27 mouse cellular contexts compared by ENCODE assay signal in the genomic region with DNA sequence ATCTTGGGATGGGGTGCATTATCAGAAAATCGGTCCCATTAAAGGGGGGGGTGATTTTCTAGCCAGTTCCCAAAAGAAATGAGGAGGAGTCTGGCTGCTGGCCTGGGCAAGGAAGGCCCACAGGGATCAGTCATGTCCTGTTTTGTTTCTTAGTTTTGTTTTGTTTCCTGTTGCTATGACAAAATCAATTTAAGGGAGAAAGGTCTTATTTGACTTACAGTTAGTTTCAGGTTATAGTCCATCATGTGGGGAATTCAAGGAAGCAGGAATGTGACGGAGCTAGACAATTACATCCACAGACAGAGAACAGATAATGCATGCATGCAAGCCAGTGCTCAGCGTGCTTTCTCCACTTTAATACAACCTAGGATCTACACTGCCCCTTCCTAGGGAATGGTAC.
DNase-seq lines count a peak whose midpoint lies in the region; ATAC-seq and TF ChIP-seq lines count a peak whose summit lies in the region.
"Had no signal": no experiment of that assay in that cellular context is flagged by ENCODE, and none has a peak within 500 bp of the region (broad histone marks: within the 10 kb centered on the region; RNA-seq: fewer than 3 reads in every experiment).

No protein-coding gene starts in this region.

- TF ChIP-seq CTCF in intestine, postnatal 0 days (IDR thresholded peaks at IDR 0.05; ENCODE audit: low read depth) = no peak
- no peak for TF ChIP-seq CTCF in small intestine, adult 2 months (IDR thresholded peaks at IDR 0.05; ENCODE audit: extremely low read depth, insufficient read length, insufficient replicate concordance, low read depth, low read length)

- no peak for TF ChIP-seq POLR2A in small intestine, adult 2 months (IDR thresholded peaks at IDR 0.05; ENCODE audit: low read depth, low read length)

- H3K4me3 ChIP-seq in intestine, embryonic 16.5 days (ENCODE audit: low read length) = no peak overlapping the region
- no peak overlapping the region for H3K4me3 ChIP-seq in intestine, embryonic 15.5 days (replicated peaks)
- no peak overlapping the region for H3K4me3 ChIP-seq in liver, embryonic 15.5 days (replicated peaks)
- no peak overlapping the region for H3K4me3 ChIP-seq in intestine, postnatal 0 days (ENCODE audit: low read depth, low read length)
- no peak overlapping the region for H3K4me3 ChIP-seq in small intestine, adult 2 months (ENCODE audit: low read depth, low read length)
- no peak overlapping the region for H3K4me3 ChIP-seq in midbrain, embryonic 16.5 days (ENCODE audit: low read depth, low read length)
- H3K4me3 ChIP-seq: embryonic facial prominence, embryonic 12.5 days; embryonic facial prominence, embryonic 15.5 days; gastrocnemius, adult 2 months; hindbrain, embryonic 12.5 days; hindbrain, embryonic 15.5 days had no signal

- H3K9me3 ChIP-seq in intestine, embryonic 16.5 days (ENCODE audit: control insufficient read depth, low read length) = no peaks in the 10 kb centered on the region
- no peaks in the 10 kb centered on the region for H3K9me3 ChIP-seq in intestine, embryonic 15.5 days
- H3K9me3 ChIP-seq in liver, embryonic 15.5 days (replicated peaks) = no peaks in the 10 kb centered on the region
- H3K9me3 ChIP-seq in intestine, postnatal 0 days (ENCODE audit: control insufficient read depth) = no peaks in the 10 kb centered on the region
- H3K9me3 ChIP-seq in midbrain, embryonic 16.5 days (replicated peaks; ENCODE audit: control insufficient read depth, low read length, poor library complexity, severe bottlenecking) = no peaks in the 10 kb centered on the region
- H3K9me3 ChIP-seq: embryonic facial prominence, embryonic 12.5 days; embryonic facial prominence, embryonic 15.5 days; G1E; hindbrain, embryonic 12.5 days; hindbrain, embryonic 15.5 days had no signal

- no peak overlapping the region for H3K9ac ChIP-seq in intestine, embryonic 16.5 days (ENCODE audit: low read depth, low read length)
- no peak overlapping the region for H3K9ac ChIP-seq in intestine, embryonic 15.5 days
- no peak overlapping the region for H3K9ac ChIP-seq in liver, embryonic 15.5 days
- no peak overlapping the region for H3K9ac ChIP-seq in intestine, postnatal 0 days (ENCODE audit: low read depth, low read length)
- H3K9ac ChIP-seq in midbrain, embryonic 16.5 days (ENCODE audit: low read depth, low read length) = no peak overlapping the region
- H3K9ac ChIP-seq: embryonic facial prominence, embryonic 12.5 days; embryonic facial prominence, embryonic 15.5 days; forebrain, postnatal 0 days; hindbrain, embryonic 12.5 days; hindbrain, embryonic 15.5 days had no signal

- DNase-seq in liver = no peak
- DNase-seq in gastrocnemius, adult 8-10 months (ENCODE audit: low spot score in 2 of 2) = no peak
- DNase-seq: adrenal gland, postnatal 10 days; adrenal gland, postnatal 36 days; B cell, adult 2 months; cerebellum, adult 18-20 months; cerebellum, adult 9-10 months; cerebellum, postnatal 14 days; forebrain, postnatal 0 days; gastrocnemius, adult 2 months; gastrocnemius, postnatal 25 days; heart, adult 18-20 months had no signal

- H3K4me1 ChIP-seq in intestine, embryonic 16.5 days (ENCODE audit: control insufficient read depth, insufficient read depth, low read length) = peaks cover 23% of the 10 kb centered on the region
- H3K4me1 ChIP-seq in intestine, embryonic 15.5 days (replicated peaks) = peaks cover 17% of the 10 kb centered on the region
- H3K4me1 ChIP-seq in liver, embryonic 15.5 days (replicated peaks) = peaks cover 17% of the 10 kb centered on the region
- peaks cover 24% of the 10 kb centered on the region for H3K4me1 ChIP-seq in intestine, postnatal 0 days (replicated peaks; ENCODE audit: control insufficient read depth, insufficient read depth, low read length)
- peaks cover 29% of the 10 kb centered on the region; the same call in 1 of the 2 replicates for H3K4me1 ChIP-seq in small intestine, adult 2 months (ENCODE audit: control insufficient read depth, insufficient read depth, insufficient read length, low read length)
- no peaks in the 10 kb centered on the region for H3K4me1 ChIP-seq in midbrain, embryonic 16.5 days (ENCODE audit: control insufficient read depth, insufficient read depth, low read length)
- H3K4me1 ChIP-seq: hindbrain, embryonic 15.5 days had no signal

- no peak overlapping the region for H3K4me2 ChIP-seq in intestine, embryonic 16.5 days (ENCODE audit: low read depth, low read length)
- no peak overlapping the region for H3K4me2 ChIP-seq in intestine, embryonic 15.5 days (replicated peaks)
- no peak overlapping the region for H3K4me2 ChIP-seq in liver, embryonic 15.5 days
- no peak overlapping the region for H3K4me2 ChIP-seq in intestine, postnatal 0 days (replicated peaks; ENCODE audit: low read depth)
- no peak overlapping the region for H3K4me2 ChIP-seq in midbrain, embryonic 16.5 days (ENCODE audit: low read length)
- H3K4me2 ChIP-seq: embryonic facial prominence, embryonic 12.5 days; embryonic facial prominence, embryonic 15.5 days; heart, embryonic 11.5 days; hindbrain, embryonic 12.5 days; hindbrain, embryonic 15.5 days had no signal

- H3K27me3 ChIP-seq in intestine, embryonic 16.5 days (replicated peaks; ENCODE audit: control insufficient read depth, insufficient read depth, low read length) = no peaks in the 10 kb centered on the region
- no peaks in the 10 kb centered on the region for H3K27me3 ChIP-seq in intestine, embryonic 15.5 days (replicated peaks)
- no peaks in the 10 kb centered on the region for H3K27me3 ChIP-seq in liver, embryonic 15.5 days
- H3K27me3 ChIP-seq in intestine, postnatal 0 days (replicated peaks; ENCODE audit: control insufficient read depth, insufficient read depth, low read length) = no peaks in the 10 kb centered on the region
- H3K27me3 ChIP-seq in small intestine, adult 2 months (ENCODE audit: control insufficient read depth, insufficient read depth, low read length) = no peaks in the 10 kb centered on the region
- H3K27me3 ChIP-seq in midbrain, embryonic 16.5 days (ENCODE audit: control insufficient read depth, insufficient read depth, low read depth, low read length) = no peaks in the 10 kb centered on the region
- H3K27me3 ChIP-seq: CH12.LX; embryonic facial prominence, embryonic 12.5 days; embryonic facial prominence, embryonic 15.5 days; hindbrain, embryonic 15.5 days had no signal

- WGBS in intestine, embryonic 16.5 days = 70% methylated on average over 3 of the region's 3 CpGs
- 68% methylated on average over 3 of the region's 3 CpGs for WGBS in intestine, embryonic 15.5 days
- 43% methylated on average over 3 of the region's 3 CpGs for WGBS in liver, embryonic 15.5 days (ENCODE audit: insufficient replicate concordance)
- WGBS in intestine, postnatal 0 days = 45% methylated on average over 3 of the region's 3 CpGs
- WGBS in small intestine, adult 2 months = 22% methylated on average over 3 of the region's 3 CpGs
- WGBS in midbrain, embryonic 16.5 days = 82% methylated on average over 3 of the region's 3 CpGs

- H3K36me3 ChIP-seq in intestine, embryonic 16.5 days (ENCODE audit: control insufficient read depth, insufficient read depth, low read length) = no peaks in the 10 kb centered on the region
- no peaks in the 10 kb centered on the region for H3K36me3 ChIP-seq in intestine, embryonic 15.5 days
- no peaks in the 10 kb centered on the region for H3K36me3 ChIP-seq in liver, embryonic 15.5 days (replicated peaks)
- H3K36me3 ChIP-seq in intestine, postnatal 0 days (ENCODE audit: control insufficient read depth, insufficient read depth) = no peaks in the 10 kb centered on the region
- H3K36me3 ChIP-seq in small intestine, adult 2 months (ENCODE audit: control insufficient read depth, insufficient read depth, low read length) = no peaks in the 10 kb centered on the region
- no peaks in the 10 kb centered on the region for H3K36me3 ChIP-seq in midbrain, embryonic 16.5 days (ENCODE audit: control insufficient read depth, insufficient read depth, low read length)
- H3K36me3 ChIP-seq: embryonic facial prominence, embryonic 12.5 days; embryonic facial prominence, embryonic 15.5 days; G1E; hindbrain, embryonic 12.5 days; hindbrain, embryonic 15.5 days had no signal

- peak; percentile 22; the same call in 1 of the 2 replicates for ATAC-seq in intestine, embryonic 16.5 days
- no peak for ATAC-seq in intestine, embryonic 15.5 days
- no peak for ATAC-seq in liver, embryonic 15.5 days (ENCODE audit: insufficient read depth)
- peak; percentile 54 for ATAC-seq in intestine, postnatal 0 days
- ATAC-seq in midbrain, embryonic 16.5 days = no peak
- ATAC-seq: forebrain, embryonic 14.5 days; forebrain, postnatal 0 days; Patski had no signal

- H3K27ac ChIP-seq in intestine, embryonic 16.5 days (ENCODE audit: low read length) = no peak overlapping the region
- no peak overlapping the region for H3K27ac ChIP-seq in intestine, embryonic 15.5 days
- H3K27ac ChIP-seq in liver, embryonic 15.5 days (replicated peaks) = peak overlapping the region; percentile 58; the same call in 1 of the 2 replicates
- H3K27ac ChIP-seq in intestine, postnatal 0 days (ENCODE audit: low read depth, low read length) = peak overlapping the region; percentile 64; the same call in 1 of the 2 replicates
- H3K27ac ChIP-seq in small intestine, adult 2 months (ENCODE audit: insufficient read depth, low read depth, low read length) = peak overlapping the region; percentile 70
- H3K27ac ChIP-seq in midbrain, embryonic 16.5 days (ENCODE audit: low read length) = no peak overlapping the region
- H3K27ac ChIP-seq: embryonic facial prominence, embryonic 12.5 days; embryonic facial prominence, embryonic 15.5 days; gastrocnemius, adult 2 months; hindbrain, embryonic 12.5 days; hindbrain, embryonic 15.5 days had no signal

Comparison
In these comparisons a context has a peak if more than half of its experiments do, and no peak if none do; other contexts are left out.
1. ATAC-seq: peak in intestine, embryonic 16.5 days (single experiment) and intestine, postnatal 0 days (single experiment); none in intestine, embryonic 15.5 days (single experiment), liver, embryonic 15.5 days (single experiment) and midbrain, embryonic 16.5 days (single experiment).
2. H3K27ac ChIP-seq: peak in liver, embryonic 15.5 days (single experiment), intestine, postnatal 0 days (single experiment) and small intestine, adult 2 months (single experiment); none in intestine, embryonic 16.5 days (single experiment), intestine, embryonic 15.5 days (single experiment) and midbrain, embryonic 16.5 days (single experiment).